Mouse (Mus musculus): ENCODE results near the gene Gm20458.
A peak's percentile ranks its signal among the peaks of the same experiment; 100 is the strongest.

Gm20458 gene

GRCm38 (mm10) chr2:164435216-164436090, 25.3 kb upstream of the Gm20458 start:
- DNase-seq: no peak

- DNase-seq: no peak
Observed at GRCm38 (mm10) chr2:164436215-164436913, 24.4 kb upstream of the Gm20458 start.

GRCm38 (mm10) chr2:164436961-164437360, 23.8 kb upstream of the Gm20458 start:
- no peak for DNase-seq

- DNase-seq: no peak
Observed at GRCm38 (mm10) chr2:164437710-164438109, 23.1 kb upstream of the Gm20458 start.

GRCm38 (mm10) chr2:164438257-164438656, 22.5 kb upstream of the Gm20458 start:
- no peak for DNase-seq

GRCm38 (mm10) chr2:164439001-164439421, 21.8 kb upstream of the Gm20458 start:
- peak in 1 of 2 experiments; percentile 48 for DNase-seq

- no peak for DNase-seq
Observed at GRCm38 (mm10) chr2:164440314-164440713, 20.5 kb upstream of the Gm20458 start.

GRCm38 (mm10) chr2:164441155-164441554, 19.6 kb upstream of the Gm20458 start:
- DNase-seq: no peak

GRCm38 (mm10) chr2:164441731-164442130, 19.0 kb upstream of the Gm20458 start:
- no peak for DNase-seq

- no peak for DNase-seq
Observed at GRCm38 (mm10) chr2:164442315-164443050, 18.3 kb upstream of the Gm20458 start.

GRCm38 (mm10) chr2:164443051-164443437, 17.7 kb upstream of the Gm20458 start:
- DNase-seq: peak; percentile 62 to 73

GRCm38 (mm10) chr2:164443460-164444000, 17.2 kb upstream of the Gm20458 start, which contains the start of gene Sdc4:
Gene Sdc4 (minus strand): TSS chr2:164443887.
- DNase-seq: no peak

GRCm38 (mm10) chr2:164444701-164445100, 16.1 kb upstream of the Gm20458 start:
- no peak for DNase-seq

- DNase-seq: no peak
Observed at GRCm38 (mm10) chr2:164445399-164446085, 15.2 kb upstream of the Gm20458 start.

GRCm38 (mm10) chr2:164446086-164446469, 14.7 kb upstream of the Gm20458 start:
- no peak for DNase-seq

- no peak for DNase-seq
Observed at GRCm38 (mm10) chr2:164448140-164448539, 12.6 kb upstream of the Gm20458 start.

- DNase-seq: no peak
Observed at GRCm38 (mm10) chr2:164448921-164449320, 11.8 kb upstream of the Gm20458 start.

- DNase-seq: no peak
Observed at GRCm38 (mm10) chr2:164449341-164450042, 11.3 kb upstream of the Gm20458 start.

GRCm38 (mm10) chr2:164452000-164452676, 8.6 kb upstream of the Gm20458 start:
- DNase-seq: peak in 1 of 2 experiments; percentile 43

- no peak for DNase-seq
Observed at GRCm38 (mm10) chr2:164453047-164453757, 7.6 kb upstream of the Gm20458 start.

Data from cerebellum, postnatal 10 days (tissue).